Mouse (Mus musculus): Measurements from ENCODE around the gene Slc46a1. TPM values are rescaled to one million over a fixed set of nuclear protein-coding genes. Genes with fewer than 3 reads are reported as not detected.

Gene Slc46a1
- total RNA-seq, 2 experiments from 2014 or later, result 0.95 to 2.1 TPM

- peak; percentile 93 for DNase-seq
- intact Hi-C loops (cut with DNase I; ENCODE audit: low total_unique reads), result no loop called here
Observed at GRCm38 (mm10) chr11:78497544-78498522, 32.3 kb downstream of the Slc46a1 start, which contains the start of gene Sarm1. Gene Sarm1, minus strand, starts transcription at chr11:78497754.

- intact Hi-C loops (cut with DNase I; ENCODE audit: low total_unique reads), result no loop called here
- DNase-seq, result peak; percentile 66
Observed at GRCm38 (mm10) chr11:78499004-78499403, 33.5 kb downstream of the Slc46a1 start, which contains the start of gene Vtn. Gene Vtn, plus strand, starts transcription at chr11:78499091.

- intact Hi-C loops (cut with DNase I; ENCODE audit: low total_unique reads), result no loop called here
- no peak for DNase-seq
Observed at GRCm38 (mm10) chr11:78499543-78499942, 34.0 kb downstream of the Slc46a1 start.

- no peak for DNase-seq
- intact Hi-C loops (cut with DNase I; ENCODE audit: low total_unique reads), result no loop called here
Observed at GRCm38 (mm10) chr11:78500623-78501202, 35.2 kb downstream of the Slc46a1 start.

DNA sequence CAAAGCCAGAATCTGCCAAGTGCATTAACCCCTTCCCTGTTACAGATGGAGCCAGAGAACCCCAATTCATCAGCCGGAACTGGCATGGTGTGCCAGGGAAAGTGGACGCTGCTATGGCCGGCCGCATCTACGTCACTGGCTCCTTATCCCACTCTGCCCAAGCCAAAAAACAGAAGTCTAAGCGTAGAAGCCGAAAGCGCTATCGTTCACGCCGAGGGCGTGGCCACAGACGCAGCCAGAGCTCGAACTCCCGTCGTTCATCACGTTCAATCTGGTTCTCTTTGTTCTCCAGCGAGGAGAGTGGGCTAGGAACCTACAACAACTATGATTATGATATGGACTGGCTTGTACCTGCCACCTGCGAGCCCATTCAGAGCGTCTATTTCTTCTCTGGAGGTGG is 36.0 kb downstream of the Slc46a1 start:
- DNase-seq, result no peak
- intact Hi-C loops (cut with DNase I; ENCODE audit: low total_unique reads), result no loop called here

DNA sequence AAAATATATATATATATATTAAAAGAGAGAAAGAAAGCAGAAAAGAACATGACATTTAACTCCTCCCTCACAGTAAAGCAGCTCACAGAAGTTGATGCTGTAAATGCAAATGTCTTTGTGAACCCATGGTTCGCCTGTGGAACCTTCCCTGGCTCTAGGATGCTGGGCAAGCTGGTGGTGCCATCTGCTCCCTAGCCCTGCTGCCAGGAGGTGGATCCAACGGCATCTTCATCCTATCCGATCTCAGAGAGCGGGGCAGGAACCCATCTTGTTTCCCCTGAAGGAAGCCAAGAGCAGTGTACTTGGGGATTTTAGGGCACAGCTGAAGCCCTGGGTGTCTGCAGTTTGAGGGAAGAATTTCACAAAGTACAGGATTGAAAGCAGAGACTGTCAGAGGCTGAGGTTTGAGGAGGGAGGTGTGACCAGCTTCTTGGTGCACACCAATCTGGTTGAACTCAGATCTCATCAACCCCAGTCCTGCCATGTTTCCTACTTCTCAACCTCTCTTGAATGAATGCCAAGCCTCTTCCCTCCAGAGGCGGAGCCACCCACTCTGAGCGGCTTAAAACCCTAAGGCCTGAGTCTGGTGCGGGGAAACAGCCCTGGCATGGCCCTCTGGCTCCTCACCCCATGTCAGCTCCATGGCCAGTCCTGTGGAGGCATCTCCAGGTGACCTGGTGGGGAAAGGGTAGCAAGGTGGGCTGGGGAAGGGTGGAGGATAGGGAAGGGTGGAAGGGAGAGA is 37.6 kb downstream of the Slc46a1 start, which contains the start of gene Sebox:
Gene Sebox, plus strand, starts transcription at position 539 of the 742 bp plus-strand sequence.
- intact Hi-C loops (cut with DNase I; ENCODE audit: low total_unique reads), result no loop called here
- no peak for DNase-seq

GRCm38 (mm10) chr11:78505430-78505829 is 39.9 kb downstream of the Slc46a1 start:
- no peak for DNase-seq
- intact Hi-C loops (cut with DNase I; ENCODE audit: low total_unique reads), result no loop called here

DNA sequence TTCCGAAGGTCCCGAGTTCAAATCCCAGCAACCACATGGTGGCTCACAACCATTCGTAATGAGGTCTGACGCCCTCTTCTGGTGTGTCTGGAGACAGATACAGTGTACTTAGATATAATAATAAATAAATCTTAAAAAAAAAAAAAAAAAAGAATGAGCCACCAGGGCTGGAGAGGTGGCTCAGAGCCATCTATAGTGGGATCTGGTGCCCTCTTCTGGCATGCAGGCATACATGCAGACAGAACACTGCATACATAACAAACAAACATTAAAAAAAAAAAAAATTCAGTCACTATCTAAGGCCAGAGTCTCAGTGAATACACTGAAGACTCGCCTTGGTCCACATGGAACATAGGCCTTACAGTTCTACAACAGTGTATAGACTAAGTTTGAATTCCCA is 43.7 kb downstream of the Slc46a1 start:
- no peak for DNase-seq
- intact Hi-C loops (cut with DNase I; ENCODE audit: low total_unique reads), result no loop called here

GRCm38 (mm10) chr11:78512025-78512957 is 46.8 kb downstream of the Slc46a1 start, which contains the start of the genes Tmem199 and Poldip2:
Gene Tmem199, minus strand, starts transcription at chr11:78512172.
Gene Poldip2, plus strand, starts transcription at chr11:78512193.
- intact Hi-C loops (cut with DNase I; ENCODE audit: low total_unique reads), result no loop called here
- peak; percentile 92 for DNase-seq

DNA sequence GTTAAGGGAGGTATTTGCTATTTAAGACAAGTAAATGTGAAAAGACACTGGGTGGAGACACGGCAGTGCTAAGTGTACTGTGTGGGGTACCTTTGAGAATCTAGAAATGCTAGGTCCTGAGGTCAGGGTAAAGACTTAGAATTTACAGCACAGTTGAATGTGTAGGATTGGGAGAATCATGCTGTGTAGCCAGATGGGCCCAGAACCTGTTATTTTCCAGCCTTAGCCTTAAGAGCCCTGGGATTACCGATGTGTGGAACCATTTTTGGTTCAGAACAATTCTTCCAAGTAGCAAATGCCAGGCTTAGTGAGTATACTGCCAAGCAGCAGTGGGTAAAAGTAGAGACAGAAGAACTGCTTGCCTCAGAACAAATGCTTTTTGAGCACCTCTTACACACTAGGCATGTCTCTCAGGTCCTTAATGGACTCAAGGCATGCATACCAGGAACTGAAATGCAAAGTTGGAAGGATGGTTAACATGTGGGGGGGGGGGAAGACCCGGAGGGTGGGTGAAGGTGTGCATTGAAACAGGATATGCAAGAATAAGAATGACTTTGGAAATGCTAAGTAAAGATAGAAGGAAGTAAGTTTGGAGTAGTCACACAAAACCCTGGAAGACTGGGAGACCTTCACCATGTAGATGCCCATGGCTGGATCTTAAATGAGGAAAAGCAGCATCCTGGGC is 47.8 kb downstream of the Slc46a1 start:
- no peak for DNase-seq
- intact Hi-C loops (cut with DNase I; ENCODE audit: low total_unique reads), result no loop called here

DNA sequence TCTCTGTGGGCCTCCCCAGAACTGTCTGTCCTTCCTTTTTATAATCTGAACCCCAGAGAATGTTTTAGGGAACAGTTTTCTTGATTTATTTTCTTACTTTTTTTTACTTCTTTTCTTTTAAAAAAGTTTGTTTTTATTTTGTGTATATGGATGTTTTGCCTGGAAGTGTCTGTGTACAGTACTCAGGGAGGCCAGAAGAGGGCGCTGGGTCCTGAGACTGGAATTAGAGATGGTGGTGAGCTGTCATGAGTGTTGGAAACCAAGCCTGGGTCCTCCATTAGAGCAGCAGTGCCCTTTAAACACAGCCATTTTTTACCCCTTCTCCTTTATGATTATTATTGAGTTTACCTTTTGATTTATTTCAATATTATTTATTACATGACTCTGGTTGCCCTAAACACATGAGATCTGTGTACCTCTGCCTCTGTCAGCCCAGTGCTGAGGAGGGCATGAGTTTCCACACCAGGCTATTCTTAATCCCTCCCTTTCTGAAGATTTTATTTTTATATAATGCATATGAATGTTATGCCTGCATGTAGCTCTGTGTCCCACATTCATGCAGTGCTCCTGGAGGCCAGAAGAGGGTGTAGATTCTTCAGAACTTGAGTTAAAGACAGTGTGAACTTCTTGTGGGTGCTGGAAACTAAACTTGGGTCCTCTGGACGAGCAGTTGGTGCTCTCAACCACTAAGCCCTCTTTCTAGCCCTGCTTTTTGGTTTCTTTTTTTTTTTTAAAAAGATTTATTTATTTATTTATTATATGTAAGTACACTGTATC is 50.2 kb downstream of the Slc46a1 start:
- intact Hi-C loops (cut with DNase I; ENCODE audit: low total_unique reads), result no loop called here
- no peak for DNase-seq

DNA sequence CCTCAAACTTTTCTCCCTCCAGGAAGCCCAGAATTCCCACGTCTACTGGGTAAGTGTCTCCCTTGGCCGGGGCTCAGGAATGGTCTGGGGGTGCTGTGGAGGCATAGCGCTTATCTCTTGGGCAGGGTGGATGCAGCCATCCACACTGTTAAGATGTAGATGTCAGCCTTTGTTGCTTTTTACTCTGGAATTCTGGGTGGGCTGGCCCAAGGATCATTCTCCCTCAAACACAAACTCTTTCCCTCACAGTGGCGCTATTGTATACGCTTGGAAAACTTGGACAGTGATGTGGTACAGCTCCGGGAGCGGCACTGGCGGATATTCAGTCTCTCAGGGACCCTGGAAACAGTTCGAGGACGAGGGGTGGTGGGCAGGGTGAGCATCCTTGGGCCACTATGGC is 53.4 kb downstream of the Slc46a1 start:
- no peak for DNase-seq
- intact Hi-C loops (cut with DNase I; ENCODE audit: low total_unique reads), result no loop called here

Other genes starting within 250 kb of the Slc46a1 start
- gene Sdf2, start 220.0 kb upstream of the Slc46a1 start, total RNA-seq (2021), result 10 to 100 TPM; 45.1 to 47.5 TPM
- 10 to 100 TPM; 25.9 to 26.0 TPM for gene Supt6, start 219.7 kb upstream of the Slc46a1 start, total RNA-seq (2021)
- gene 2610507B11Rik, start 203.9 kb upstream of the Slc46a1 start, total RNA-seq (2021), result 100 to 1,000 TPM; 157 to 161 TPM
- gene BC030499, start 174.9 kb upstream of the Slc46a1 start, total RNA-seq (2021), result under 1 TPM; 0.31 to 0.62 TPM
- 1 to 10 TPM; 5.3 TPM for gene Spag5, start 164.2 kb upstream of the Slc46a1 start, total RNA-seq (2021)
- 1 to 10 TPM; 1.5 to 2.1 TPM for gene Aldoc, start 142.7 kb upstream of the Slc46a1 start, total RNA-seq (2021)
- gene Pigs, start 137.3 kb upstream of the Slc46a1 start, total RNA-seq (2021), result 10 to 100 TPM; 23.1 to 25.1 TPM
- gene Unc119, start 122.2 kb upstream of the Slc46a1 start, total RNA-seq (2021), result 10 to 100 TPM; 16.1 to 17.8 TPM
- gene Foxn1, start 79.1 kb upstream of the Slc46a1 start, total RNA-seq (2021), result not detected
- gene Slc13a2, start 43.5 kb upstream of the Slc46a1 start, total RNA-seq (2021), result not detected
- gene Sarm1, start 32.1 kb downstream of the Slc46a1 start, total RNA-seq (2021), result under 1 TPM; 0.55 to 0.72 TPM
- 10 to 100 TPM; 24.3 to 31.5 TPM for gene Vtn, start 33.4 kb downstream of the Slc46a1 start, total RNA-seq (2021)
- gene Sebox, start 37.8 kb downstream of the Slc46a1 start, total RNA-seq (2021), result not detected
- gene Tmem199, start 46.5 kb downstream of the Slc46a1 start, total RNA-seq (2021), result 10 to 100 TPM; 13.4 to 15.0 TPM
- gene Poldip2, start 46.5 kb downstream of the Slc46a1 start, total RNA-seq (2021), result 100 to 1,000 TPM; 102 to 113 TPM
- gene Tnfaip1, start 70.6 kb downstream of the Slc46a1 start, total RNA-seq (2021), result 10 to 100 TPM; 33.7 to 36.5 TPM
- 10 to 100 TPM; 18.0 to 25.1 TPM for gene Ift20, start 70.7 kb downstream of the Slc46a1 start, total RNA-seq (2021)
- 1 to 10 TPM; 5.4 to 9.7 TPM for gene Tmem97, start 85.1 kb downstream of the Slc46a1 start, total RNA-seq (2021)
- gene Nlk, start 231.7 kb downstream of the Slc46a1 start, total RNA-seq (2021), result 1 to 10 TPM; 5.6 to 6.2 TPM